Comparison of ENCODE assay signal across 11 mouse cellular contexts in genomic region chr8:124752325-124752862, GRCm38 (mm10). TPM values are rescaled to one million over a fixed set of nuclear protein-coding genes. Genes with fewer than 3 reads are reported as not detected.
A peak's percentile ranks its signal among the peaks of the same experiment; 100 is the strongest.
DNase-seq lines count a peak whose midpoint lies in the region; ATAC-seq lines count a peak whose summit lies in the region.
"Had no signal": no experiment of that assay in that cellular context is flagged by ENCODE, and none has a peak within 500 bp of the region (broad histone marks: within the 10 kb centered on the region; RNA-seq: fewer than 3 reads in every experiment).

No protein-coding gene starts in this region.

- WGBS in intestine, embryonic 14.5 days = 45% methylated on average over 21 of the region's 21 CpGs
- WGBS in intestine, embryonic 16.5 days = 48% methylated on average over 21 of the region's 21 CpGs
- WGBS in limb, embryonic 10.5 days = 29% methylated on average over 21 of the region's 21 CpGs

- no peak overlapping the region for H3K27ac ChIP-seq in intestine, embryonic 14.5 days (ENCODE audit: low read depth)
- no peak overlapping the region for H3K27ac ChIP-seq in intestine, embryonic 16.5 days (ENCODE audit: low read length)
- H3K27ac ChIP-seq in limb, embryonic 10.5 days = no peak overlapping the region

- no peaks in the 10 kb centered on the region for H3K36me3 ChIP-seq in intestine, embryonic 14.5 days (ENCODE audit: control insufficient read depth, insufficient read depth, low read length)
- H3K36me3 ChIP-seq in intestine, embryonic 16.5 days (ENCODE audit: control insufficient read depth, insufficient read depth, low read length) = no peaks in the 10 kb centered on the region
- H3K36me3 ChIP-seq in limb, embryonic 10.5 days = no peaks in the 10 kb centered on the region

- H3K4me1 ChIP-seq in intestine, embryonic 14.5 days (replicated peaks; ENCODE audit: control insufficient read depth, insufficient read depth, low read length) = peaks cover 31% of the 10 kb centered on the region
- H3K4me1 ChIP-seq in intestine, embryonic 16.5 days (ENCODE audit: control insufficient read depth, insufficient read depth, low read length) = peaks cover 26% of the 10 kb centered on the region
- H3K4me1 ChIP-seq in limb, embryonic 10.5 days = peaks cover 23% of the 10 kb centered on the region

- ATAC-seq in intestine, embryonic 14.5 days (replicated peaks; ENCODE audit: low FRiP score, low TSS enrichment, low read depth) = no peak
- ATAC-seq in intestine, embryonic 16.5 days = no peak
- no peak for ATAC-seq in megakaryocyte, adult 5-6 weeks (ENCODE audit: poor library complexity, severe bottlenecking)

- H3K4me3 ChIP-seq in intestine, embryonic 14.5 days (ENCODE audit: low read depth, low read length) = no peak overlapping the region
- no peak overlapping the region for H3K4me3 ChIP-seq in intestine, embryonic 16.5 days (ENCODE audit: low read length)
- peak overlapping the region; percentile 75 for H3K4me3 ChIP-seq in limb, embryonic 10.5 days

- peaks cover 25% of the 10 kb centered on the region for H3K27me3 ChIP-seq in intestine, embryonic 14.5 days (replicated peaks; ENCODE audit: control insufficient read depth, insufficient read depth, low read length)
- H3K27me3 ChIP-seq in intestine, embryonic 16.5 days (replicated peaks; ENCODE audit: control insufficient read depth, insufficient read depth, low read length) = peaks cover 17% of the 10 kb centered on the region
- peaks cover 65% of the 10 kb centered on the region for H3K27me3 ChIP-seq in limb, embryonic 10.5 days (ENCODE audit: low read depth, poor library complexity, severe bottlenecking)

- peak overlapping the region; percentile 98; the same call in 1 of the 2 replicates for H3K4me2 ChIP-seq in intestine, embryonic 14.5 days (ENCODE audit: low read length)
- no peak overlapping the region for H3K4me2 ChIP-seq in intestine, embryonic 16.5 days (ENCODE audit: low read depth, low read length)

- DNase-seq in intestine, embryonic 14.5 days (ENCODE audit: low spot score) = peak; percentile 59
- DNase-seq in CD4-positive helper T cell, adult 2 months (ENCODE audit: low read depth, low spot score) = peak; percentile 42
- DNase-seq in brain, adult 2 months (ENCODE audit: low read depth, low spot score) = peak; percentile 21
- no peak for DNase-seq in limb, embryonic 10.5 days (ENCODE audit: low spot score)
- no peak for DNase-seq in right cerebral cortex, adult 2 months (ENCODE audit: low spot score in 2 of 2)
- DNase-seq in cerebellum, postnatal 4 days (ENCODE audit: low spot score in 2 of 2) = no peak
- DNase-seq: cerebellum, adult 9-11 months had no signal

- H3K9ac ChIP-seq in intestine, embryonic 14.5 days (ENCODE audit: low read length) = no peak overlapping the region
- no peak overlapping the region for H3K9ac ChIP-seq in intestine, embryonic 16.5 days (ENCODE audit: low read depth, low read length)

- H3K9me3 ChIP-seq in intestine, embryonic 14.5 days (ENCODE audit: control insufficient read depth, low read length) = no peaks in the 10 kb centered on the region
- H3K9me3 ChIP-seq in intestine, embryonic 16.5 days (ENCODE audit: control insufficient read depth, low read length) = no peaks in the 10 kb centered on the region
- no peaks in the 10 kb centered on the region for H3K9me3 ChIP-seq in limb, embryonic 10.5 days (replicated peaks)

RNA-seq across cellular contexts. Expression of gene Fam89a, which starts 0.8 kb away (rescaled TPM):
- polyA plus RNA-seq in intestine, embryonic 14.5 days (2014; fragmentation: Nextera tagmentation; extraction: Ambion mirVana) = 6.5 and 6.9 TPM in 2 replicates
- polyA plus RNA-seq in intestine, embryonic 16.5 days (2015; fragmentation: Nextera tagmentation; extraction: Ambion mirVana) = 2.8 and 2.9 TPM in 2 replicates
- polyA plus RNA-seq in limb, embryonic 10.5 days (2016; fragmentation: Nextera tagmentation; extraction: Ambion mirVana) = 5.1 and 7.0 TPM in 2 replicates
- 0.98 and 1.3 TPM in 2 replicates for total RNA-seq in megakaryocyte, adult 5-6 weeks (2015)
- 0.33 TPM in 1 of 2 replicates, not detected in the other for total RNA-seq in megakaryocyte, adult 5-6 weeks (2017)

RNA-seq across cellular contexts. Expression of gene Arv1, which starts 30.5 kb away (rescaled TPM):
- 24.1 and 25.7 TPM in 2 replicates for polyA plus RNA-seq in intestine, embryonic 14.5 days (2014; fragmentation: Nextera tagmentation; extraction: Ambion mirVana)
- 15.2 and 17.1 TPM in 2 replicates for polyA plus RNA-seq in intestine, embryonic 16.5 days (2015; fragmentation: Nextera tagmentation; extraction: Ambion mirVana)
- 33.6 and 33.8 TPM in 2 replicates for polyA plus RNA-seq in limb, embryonic 10.5 days (2016; fragmentation: Nextera tagmentation; extraction: Ambion mirVana)
- 4.6 and 5.3 TPM in 2 replicates for total RNA-seq in megakaryocyte, adult 5-6 weeks (2015)
- 0.92 and 1.5 TPM in 2 replicates for total RNA-seq in megakaryocyte, adult 5-6 weeks (2017)

RNA-seq across cellular contexts. Expression of gene Ttc13, which starts 30.6 kb away (rescaled TPM):
- 45.9 and 50.0 TPM in 2 replicates for polyA plus RNA-seq in intestine, embryonic 14.5 days (2014; fragmentation: Nextera tagmentation; extraction: Ambion mirVana)
- 34.7 and 35.0 TPM in 2 replicates for polyA plus RNA-seq in intestine, embryonic 16.5 days (2015; fragmentation: Nextera tagmentation; extraction: Ambion mirVana)
- polyA plus RNA-seq in limb, embryonic 10.5 days (2016; fragmentation: Nextera tagmentation; extraction: Ambion mirVana) = 45.5 and 51.9 TPM in 2 replicates
- 34.0 and 47.9 TPM in 2 replicates for total RNA-seq in megakaryocyte, adult 5-6 weeks (2015)
- 32.7 and 36.7 TPM in 2 replicates for total RNA-seq in megakaryocyte, adult 5-6 weeks (2017)

RNA-seq across cellular contexts. Expression of gene Trim67, which starts 40.5 kb away (rescaled TPM):
- 0.78 and 1.2 TPM in 2 replicates for polyA plus RNA-seq in intestine, embryonic 14.5 days (2014; fragmentation: Nextera tagmentation; extraction: Ambion mirVana)
- 0.32 and 0.38 TPM in 2 replicates for polyA plus RNA-seq in intestine, embryonic 16.5 days (2015; fragmentation: Nextera tagmentation; extraction: Ambion mirVana)
- not detected in 2 replicates for polyA plus RNA-seq in limb, embryonic 10.5 days (2016; fragmentation: Nextera tagmentation; extraction: Ambion mirVana)
- total RNA-seq in megakaryocyte, adult 5-6 weeks (2015) = not detected in 2 replicates
- total RNA-seq in megakaryocyte, adult 5-6 weeks (2017) = 0.04 TPM in 1 of 2 replicates, not detected in the other
- total RNA-seq: liver, adult 2 months; MEL had no signal
- polyA plus RNA-seq: liver, adult 2 months had no signal

Comparison
In these comparisons a context has a peak if more than half of its experiments do, and no peak if none do; other contexts are left out.
1. DNase-seq: peak in intestine, embryonic 14.5 days (single experiment), CD4-positive helper T cell, adult 2 months (single experiment) and brain, adult 2 months (single experiment); none in limb, embryonic 10.5 days (single experiment), right cerebral cortex, adult 2 months (0 of 2) and cerebellum, postnatal 4 days (0 of 2).